15 mouse cellular contexts compared by ENCODE assay signal in genomic region chr6:85935646-85936045, GRCm38 (mm10). TPM values are rescaled to one million over a fixed set of nuclear protein-coding genes. Genes with fewer than 3 reads are reported as not detected.
A peak's percentile ranks its signal among the peaks of the same experiment; 100 is the strongest.
DNase-seq lines count a peak whose midpoint lies in the region; ATAC-seq and TF ChIP-seq lines count a peak whose summit lies in the region.
"Had no signal": no experiment of that assay in that cellular context is flagged by ENCODE, and none has a peak within 500 bp of the region (broad histone marks: within the 10 kb centered on the region; RNA-seq: fewer than 3 reads in every experiment).

No protein-coding gene starts in this region.

- peaks cover 5% of the 10 kb centered on the region; the same call in 1 of the 2 replicates for H3K4me1 ChIP-seq in forebrain, postnatal 0 days (ENCODE audit: insufficient read depth)
- H3K4me1 ChIP-seq in forebrain, embryonic 15.5 days = peaks cover 12% of the 10 kb centered on the region; the same call in 1 of the 2 replicates
- H3K4me1 ChIP-seq in lung, adult 2 months (ENCODE audit: control insufficient read depth, insufficient read depth, low read length) = no peaks in the 10 kb centered on the region; the same call in 1 of the 2 replicates
- H3K4me1 ChIP-seq in MEL (ENCODE audit: control insufficient read depth in 1 of 2, insufficient read depth in 2 of 2, low read length in 2 of 2) = peaks cover 3 to 7% of the 10 kb centered on the region in 2 experiments; a peak in 3 of 4 replicates

- TF ChIP-seq CTCF in forebrain, postnatal 0 days (IDR thresholded peaks at IDR 0.05; ENCODE audit: low read depth) = peak; percentile 23; the same call in 1 of the 2 replicates
- 0 out of 2 replicates have a peak, but pooled peaks have one; percentile 2 for TF ChIP-seq CTCF in lung, adult 2 months (IDR thresholded peaks at IDR 0.05; ENCODE audit: insufficient read depth, low read length)
- TF ChIP-seq CTCF in MEL (IDR thresholded peaks at IDR 0.05 in 2 of 3, conservative IDR thresholded peaks at IDR 0.05 in 1 of 3; ENCODE audit: control insufficient read depth in 1 of 3, insufficient read depth in 1 of 3, low read depth in 2 of 3, low read length in 3 of 3, poor library complexity in 1 of 3, severe bottlenecking in 1 of 3) = peak in 2 of 3 experiments; percentile 46 to 72; a peak in 5 of 6 replicates

- DNase-seq in forebrain, postnatal 0 days = no peak
- DNase-seq in lung, adult 2 months = no peak
- DNase-seq in lung, postnatal 14 days = no peak
- peak; percentile 68 for DNase-seq in MEL (ENCODE audit: low read depth, low spot score)
- peak; percentile 11 for DNase-seq in retina, postnatal 1 day
- no peak for DNase-seq in frontal cortex, postnatal 25 days (ENCODE audit: low spot score in 2 of 2)
- DNase-seq in urinary bladder, postnatal 14 days (ENCODE audit: low spot score) = no peak
- DNase-seq: cerebellum, postnatal 36 days; kidney, postnatal 36 days; right cerebral cortex, postnatal 25 days had no signal

- H3K36me3 ChIP-seq in forebrain, postnatal 0 days (ENCODE audit: insufficient read depth) = peaks cover 11% of the 10 kb centered on the region; the same call in 1 of the 2 replicates
- H3K36me3 ChIP-seq in forebrain, embryonic 15.5 days = 0 out of 2 replicates have a peak, but pooled peaks cover 4% of the 10 kb centered on the region
- peaks cover 0 to 7% of the 10 kb centered on the region in 2 experiments; a peak in 2 of 4 replicates for H3K36me3 ChIP-seq in MEL (ENCODE audit: control insufficient read depth in 1 of 2, insufficient read depth in 2 of 2, low read length in 2 of 2)

- no peak overlapping the region for H3K4me2 ChIP-seq in forebrain, postnatal 0 days (ENCODE audit: low read depth)
- H3K4me2 ChIP-seq in forebrain, embryonic 15.5 days (replicated peaks) = no peak overlapping the region

- no peaks in the 10 kb centered on the region; the same call in 1 of the 2 replicates for H3K79me2 ChIP-seq in MEL (ENCODE audit: control insufficient read depth, insufficient read depth, low read length, poor library complexity)

- WGBS in forebrain, postnatal 0 days = 63% methylated on average over 3 of the region's 3 CpGs
- 67% methylated on average over 3 of the region's 3 CpGs for WGBS in forebrain, embryonic 15.5 days
- 70% methylated on average over 3 of the region's 3 CpGs for WGBS in lung, adult 2 months

- no peak overlapping the region for H3K9ac ChIP-seq in forebrain, postnatal 0 days
- H3K9ac ChIP-seq in forebrain, embryonic 15.5 days (replicated peaks) = no peak overlapping the region
- no peak overlapping the region for H3K9ac ChIP-seq in MEL (ENCODE audit: control insufficient read depth, low read depth, low read length, poor library complexity, severe bottlenecking)

- no peaks in the 10 kb centered on the region for H3K9me3 ChIP-seq in forebrain, postnatal 0 days (ENCODE audit: low read length)
- H3K9me3 ChIP-seq in forebrain, embryonic 15.5 days = no peaks in the 10 kb centered on the region
- no peaks in the 10 kb centered on the region for H3K9me3 ChIP-seq in MEL (replicated peaks; ENCODE audit: insufficient read depth, low read length)
- H3K9me3 ChIP-seq: limb, embryonic 13.5 days had no signal

- H3K27ac ChIP-seq in forebrain, postnatal 0 days (ENCODE audit: low read depth, low read length) = no peak overlapping the region
- no peak overlapping the region for H3K27ac ChIP-seq in forebrain, embryonic 15.5 days (replicated peaks)
- no peak overlapping the region for H3K27ac ChIP-seq in MEL (ENCODE audit: control insufficient read depth, low read depth, low read length)
- H3K27ac ChIP-seq: left cerebral cortex, adult 2 months; limb, embryonic 13.5 days had no signal

- no peaks in the 10 kb centered on the region for H3K27me3 ChIP-seq in forebrain, postnatal 0 days (ENCODE audit: insufficient read depth, low read length)
- no peaks in the 10 kb centered on the region for H3K27me3 ChIP-seq in forebrain, embryonic 15.5 days
- H3K27me3 ChIP-seq in MEL (ENCODE audit: control insufficient read depth in 1 of 2, insufficient read depth in 2 of 2, low read length in 2 of 2) = no peaks in the 10 kb centered on the region
- H3K27me3 ChIP-seq: limb, embryonic 13.5 days had no signal

- TF ChIP-seq POLR2A in lung, adult 2 months (IDR thresholded peaks at IDR 0.05; ENCODE audit: borderline replicate concordance, extremely low read depth, low read depth, low read length) = no peak
- TF ChIP-seq POLR2A in MEL (IDR thresholded peaks at IDR 0.05; ENCODE audit: control insufficient read depth in 1 of 2, insufficient read depth in 1 of 2, low read depth in 1 of 2, low read length in 2 of 2, poor library complexity in 1 of 2) = no peak

- TF ChIP-seq EP300 in MEL (IDR thresholded peaks at IDR 0.05; ENCODE audit: low read depth in 1 of 2, low read length in 2 of 2) = no peak

- ATAC-seq in forebrain, postnatal 0 days = no peak
- no peak for ATAC-seq in forebrain, embryonic 15.5 days (replicated peaks)
- ATAC-seq: forebrain, embryonic 16.5 days; hindbrain, embryonic 16.5 days had no signal

- TF ChIP-seq RAD21 in MEL (IDR thresholded peaks at IDR 0.05; ENCODE audit: low read depth, low read length) = peak; percentile 79

- H3K4me3 ChIP-seq in forebrain, postnatal 0 days (ENCODE audit: low read depth, low read length) = no peak overlapping the region
- no peak overlapping the region for H3K4me3 ChIP-seq in forebrain, embryonic 15.5 days
- no peak overlapping the region for H3K4me3 ChIP-seq in lung, adult 2 months (replicated peaks; ENCODE audit: extremely low read depth, low read depth, low read length)
- H3K4me3 ChIP-seq in MEL (ENCODE audit: control insufficient read depth in 1 of 2, insufficient read depth in 1 of 2, low read depth in 2 of 2, low read length in 2 of 2) = no peak overlapping the region
- H3K4me3 ChIP-seq: left cerebral cortex, adult 2 months had no signal

TF ChIP-seq in MEL, 35 proteins besides CTCF, POLR2A, EP300 and RAD21:
- TF ChIP-seq TAL1 (IDR thresholded peaks at IDR 0.05; ENCODE audit: low read length) (no peak), ZC3H11A (IDR thresholded peaks at IDR 0.05; ENCODE audit: low read depth, low read length) (peak; percentile 77), SMC3 (IDR thresholded peaks at IDR 0.05; ENCODE audit: low read depth, low read length) (peak; percentile 74)

RNA-seq across cellular contexts. Expression of gene Nat8f1, which starts 20.2 kb away (rescaled TPM):
- 10.7 and 18.1 TPM in 2 replicates for total RNA-seq in forebrain, postnatal 0 days (2014; rRNA removed)
- 13.1 and 15.3 TPM in 2 replicates for polyA plus RNA-seq in forebrain, postnatal 0 days (2015; fragmentation: Nextera tagmentation; extraction: Ambion mirVana)
- 11.9 and 13.6 TPM in 2 replicates for polyA plus RNA-seq in forebrain, embryonic 15.5 days (2015; fragmentation: Nextera tagmentation; extraction: Ambion mirVana)
- polyA plus RNA-seq in lung, adult 2 months (2012; rRNA removed) = 5.4 and 7.5 TPM in 2 replicates
- 5.3 and 5.7 TPM in 2 replicates for total RNA-seq in MEL (2012; rRNA removed)
- 1 to 10 TPM in 1 of 2 experiments, not detected in 1; 6.9 TPM for polyA plus RNA-seq in MEL (2012; ENCODE audit: insufficient read depth in 1 of 2, insufficient read length in 2 of 2, low read depth in 1 of 2, low replicate concordance in 2 of 2, missing spikeins in 1 of 2)

RNA-seq across cellular contexts. Expression of gene Tprkb, which starts 24.0 kb away (rescaled TPM):
- total RNA-seq in forebrain, postnatal 0 days (2014; rRNA removed) = 50.2 and 66.8 TPM in 2 replicates
- polyA plus RNA-seq in forebrain, postnatal 0 days (2015; fragmentation: Nextera tagmentation; extraction: Ambion mirVana) = 54.5 and 69.6 TPM in 2 replicates
- 48.6 and 49.1 TPM in 2 replicates for polyA plus RNA-seq in forebrain, embryonic 15.5 days (2015; fragmentation: Nextera tagmentation; extraction: Ambion mirVana)
- polyA plus RNA-seq in lung, adult 2 months (2012; rRNA removed) = 8.1 and 15.2 TPM in 2 replicates
- total RNA-seq in MEL (2012; rRNA removed) = 63.3 and 66.5 TPM in 2 replicates
- polyA plus RNA-seq in MEL (2012; ENCODE audit: insufficient read depth in 1 of 2, insufficient read length in 2 of 2, low read depth in 1 of 2, low replicate concordance in 2 of 2, missing spikeins in 1 of 2) = 10 to 100 TPM; 85.1 to 87.6 TPM

RNA-seq across cellular contexts. Expression of gene Dusp11, which starts 25.8 kb away (rescaled TPM):
- total RNA-seq in forebrain, postnatal 0 days (2014; rRNA removed) = 67.2 and 79.4 TPM in 2 replicates
- polyA plus RNA-seq in forebrain, postnatal 0 days (2015; fragmentation: Nextera tagmentation; extraction: Ambion mirVana) = 27.6 and 28.3 TPM in 2 replicates
- polyA plus RNA-seq in forebrain, embryonic 15.5 days (2015; fragmentation: Nextera tagmentation; extraction: Ambion mirVana) = 42.7 and 47.9 TPM in 2 replicates
- 32.6 and 34.7 TPM in 2 replicates for polyA plus RNA-seq in lung, adult 2 months (2012; rRNA removed)
- total RNA-seq in MEL (2012; rRNA removed) = 33.2 and 34.8 TPM in 2 replicates
- 10 to 100 TPM; 22.4 to 42.3 TPM for polyA plus RNA-seq in MEL (2012; ENCODE audit: insufficient read depth in 1 of 2, insufficient read length in 2 of 2, low read depth in 1 of 2, low replicate concordance in 2 of 2, missing spikeins in 1 of 2)

RNA-seq across cellular contexts. Expression of gene Nat8f4, which starts 31.0 kb away (rescaled TPM):
- total RNA-seq in forebrain, postnatal 0 days (2014; rRNA removed) = 5.5 and 6.0 TPM in 2 replicates
- 4.3 and 6.5 TPM in 2 replicates for polyA plus RNA-seq in forebrain, postnatal 0 days (2015; fragmentation: Nextera tagmentation; extraction: Ambion mirVana)
- 6.0 and 6.8 TPM in 2 replicates for polyA plus RNA-seq in forebrain, embryonic 15.5 days (2015; fragmentation: Nextera tagmentation; extraction: Ambion mirVana)
- polyA plus RNA-seq in lung, adult 2 months (2012; rRNA removed) = 1.3 and 1.9 TPM in 2 replicates
- 2.3 and 3.0 TPM in 2 replicates for total RNA-seq in MEL (2012; rRNA removed)
- 1 to 10 TPM in 1 of 2 experiments, not detected in 1; 2.6 TPM for polyA plus RNA-seq in MEL (2012; ENCODE audit: insufficient read depth in 1 of 2, insufficient read length in 2 of 2, low read depth in 1 of 2, low replicate concordance in 2 of 2, missing spikeins in 1 of 2)

Comparison
In these comparisons a context has a peak if more than half of its experiments do, and no peak if none do; other contexts are left out.
1. DNase-seq: peak in MEL (single experiment) and retina, postnatal 1 day (single experiment); none in forebrain, postnatal 0 days (single experiment), lung, adult 2 months (single experiment), lung, postnatal 14 days (single experiment), frontal cortex, postnatal 25 days (0 of 2) and urinary bladder, postnatal 14 days (single experiment).
2. CTCF ChIP-seq: peak in every context shown above with its lines; median percentile 59 in MEL; 23 in forebrain, postnatal 0 days; 2 in lung, adult 2 months.